13 mouse cellular contexts compared by ENCODE assay signal in the genomic region with DNA sequence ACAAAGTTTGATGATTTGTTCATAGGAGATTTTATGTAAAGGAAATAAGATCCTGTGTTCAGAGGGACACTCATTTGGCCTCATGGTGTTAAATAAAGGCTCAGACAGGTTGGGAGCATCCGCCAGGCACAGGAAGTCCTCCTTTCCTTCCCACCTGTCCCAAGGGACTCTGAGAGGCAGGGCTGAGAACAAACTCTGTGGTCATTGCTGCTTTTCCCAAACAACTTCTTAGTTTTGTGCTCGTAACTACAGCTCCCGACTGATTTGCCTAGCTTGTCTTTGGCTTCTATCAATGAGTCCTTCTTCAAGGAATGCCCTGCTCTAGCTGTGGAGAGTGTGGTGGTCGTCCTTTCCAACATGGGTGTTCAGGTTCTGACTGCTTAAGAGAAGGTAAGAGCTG. TPM values are rescaled to one million over a fixed set of nuclear protein-coding genes. Genes with fewer than 3 reads are reported as not detected.
DNase-seq lines count a peak whose midpoint lies in the region; ATAC-seq and TF ChIP-seq lines count a peak whose summit lies in the region.
"Had no signal": no experiment of that assay in that cellular context is flagged by ENCODE, and none has a peak within 500 bp of the region (broad histone marks: within the 10 kb centered on the region; RNA-seq: fewer than 3 reads in every experiment).

No protein-coding gene starts in this region.

- no peaks in the 10 kb centered on the region for H3K27me3 ChIP-seq in heart, embryonic 14.5 days (ENCODE audit: control insufficient read depth, insufficient read depth, low read length)
- no peaks in the 10 kb centered on the region for H3K27me3 ChIP-seq in hindbrain, postnatal 0 days (ENCODE audit: insufficient read depth, low read length)
- H3K27me3 ChIP-seq: midbrain, embryonic 13.5 days had no signal

- H3K27ac ChIP-seq in gastrocnemius, adult 2 months = peak overlapping the region; percentile 48
- no peak overlapping the region for H3K27ac ChIP-seq in heart, embryonic 14.5 days (replicated peaks in 1 of 2; ENCODE audit: control insufficient read depth in 1 of 2, insufficient read depth in 1 of 2, low read depth in 2 of 2, low read length in 2 of 2)
- H3K27ac ChIP-seq in hindbrain, postnatal 0 days = no peak overlapping the region
- H3K27ac ChIP-seq: liver, embryonic 12.5 days had no signal

- H3K9ac ChIP-seq in heart, embryonic 14.5 days (ENCODE audit: low read length) = no peak overlapping the region
- H3K9ac ChIP-seq in hindbrain, postnatal 0 days (replicated peaks; ENCODE audit: low read length) = no peak overlapping the region
- H3K9ac ChIP-seq: liver, embryonic 12.5 days had no signal

- H3K4me1 ChIP-seq in heart, embryonic 14.5 days (ENCODE audit: control insufficient read depth in 2 of 2, insufficient read depth in 2 of 2, low read length in 2 of 2) = peaks cover 0 to 2% of the 10 kb centered on the region in 2 experiments; a peak in 2 of 4 replicates
- 0 out of 2 replicates have a peak, but pooled peaks cover 4% of the 10 kb centered on the region for H3K4me1 ChIP-seq in hindbrain, postnatal 0 days (ENCODE audit: insufficient read depth, low read length)

- no peaks in the 10 kb centered on the region for H3K36me3 ChIP-seq in heart, embryonic 14.5 days (ENCODE audit: control insufficient read depth, insufficient read depth, low read length)
- H3K36me3 ChIP-seq in hindbrain, postnatal 0 days (ENCODE audit: insufficient read depth, low read length) = no peaks in the 10 kb centered on the region
- H3K36me3 ChIP-seq: liver, embryonic 12.5 days; midbrain, embryonic 13.5 days had no signal

- TF ChIP-seq CTCF in gastrocnemius, adult 2 months (IDR thresholded peaks at IDR 0.05) = no peak
- TF ChIP-seq CTCF in hindbrain, postnatal 0 days (IDR thresholded peaks at IDR 0.05; ENCODE audit: low read depth) = no peak

- no peaks in the 10 kb centered on the region for H3K9me3 ChIP-seq in heart, embryonic 14.5 days (ENCODE audit: control insufficient read depth, low read length)
- no peaks in the 10 kb centered on the region for H3K9me3 ChIP-seq in hindbrain, postnatal 0 days (ENCODE audit: low read length)
- H3K9me3 ChIP-seq: liver, embryonic 12.5 days; midbrain, embryonic 13.5 days had no signal

- 62% methylated on average over 4 of the region's 4 CpGs for WGBS in heart, embryonic 14.5 days
- 81% methylated on average over 4 of the region's 4 CpGs for WGBS in hindbrain, postnatal 0 days

- intact Hi-C loops in gastrocnemius, adult 2 months (cut with DNase I) = no loop called here

- H3K4me3 ChIP-seq in gastrocnemius, adult 2 months = peak overlapping the region; percentile 31
- no peak overlapping the region for H3K4me3 ChIP-seq in heart, embryonic 14.5 days (ENCODE audit: control insufficient read depth in 1 of 2, insufficient read depth in 1 of 2, low read depth in 1 of 2, low read length in 2 of 2)
- H3K4me3 ChIP-seq in hindbrain, postnatal 0 days (ENCODE audit: low read length) = no peak overlapping the region

- no peak for DNase-seq in gastrocnemius, adult 2 months
- DNase-seq in gastrocnemius, postnatal 25 days = no peak
- peak; percentile 44 for DNase-seq in 3T3-L1 (ENCODE audit: low read depth, low spot score)
- DNase-seq in hindbrain, postnatal 0 days (ENCODE audit: low spot score) = no peak
- DNase-seq in left cerebral cortex, adult 8-10 months (ENCODE audit: low spot score in 2 of 2) = no peak
- DNase-seq in testis, postnatal 10 days (ENCODE audit: low spot score) = no peak
- no peak for DNase-seq in frontal cortex, postnatal 25 days (ENCODE audit: low spot score in 2 of 2)
- DNase-seq: cerebellum, adult 8-10 months; forebrain, postnatal 0 days; lung, postnatal 14 days had no signal

- no peak for ATAC-seq in heart, embryonic 14.5 days (ENCODE audit: insufficient number of reproducible peaks, insufficient read depth, low FRiP score, low read depth)
- no peak for ATAC-seq in hindbrain, postnatal 0 days

- H3K4me2 ChIP-seq in heart, embryonic 14.5 days (ENCODE audit: low read length) = peak overlapping the region; percentile 94; the same call in 1 of the 2 replicates
- H3K4me2 ChIP-seq in hindbrain, postnatal 0 days (ENCODE audit: low read depth, low read length) = peak overlapping the region; percentile 81; the same call in 1 of the 2 replicates

RNA-seq across cellular contexts. Expression of a gene that starts 18.1 kb away (rescaled TPM):
- total RNA-seq in gastrocnemius, adult 2 months (2021) = 1 to 10 TPM; 1.5 TPM
- total RNA-seq in gastrocnemius, postnatal 25 days (2021) = 1 to 10 TPM; 1.2 to 1.3 TPM
- polyA plus RNA-seq in heart, embryonic 14.5 days (2014; fragmentation: Nextera tagmentation; extraction: Ambion mirVana) = 7.6 and 9.3 TPM in 2 replicates
- 12.8 and 22.6 TPM in 2 replicates for total RNA-seq in hindbrain, postnatal 0 days (2014; rRNA removed)
- polyA plus RNA-seq in hindbrain, postnatal 0 days (2015; fragmentation: Nextera tagmentation; extraction: Ambion mirVana) = 7.1 and 7.9 TPM in 2 replicates
- total RNA-seq in left cerebral cortex, adult 8-10 months (2022) = 1 to 10 TPM; 4.3 to 6.4 (median 5.7) TPM

RNA-seq across cellular contexts. Expression of a gene that starts 18.3 kb away (rescaled TPM):
- 1 to 10 TPM; 2.1 to 4.2 TPM for total RNA-seq in gastrocnemius, adult 2 months (2021)
- total RNA-seq in gastrocnemius, postnatal 25 days (2021) = 1 to 10 TPM; 3.1 to 4.7 TPM
- polyA plus RNA-seq in heart, embryonic 14.5 days (2014; fragmentation: Nextera tagmentation; extraction: Ambion mirVana) = 7.8 and 9.8 TPM in 2 replicates
- total RNA-seq in hindbrain, postnatal 0 days (2014; rRNA removed) = 11.9 and 27.4 TPM in 2 replicates
- 13.4 and 13.9 TPM in 2 replicates for polyA plus RNA-seq in hindbrain, postnatal 0 days (2015; fragmentation: Nextera tagmentation; extraction: Ambion mirVana)
- 10 to 100 TPM; 36.0 to 48.6 (median 39.0) TPM for total RNA-seq in left cerebral cortex, adult 8-10 months (2022)
